Mouse (Mus musculus) telencephalon, adult 2 months (tissue): Measurements from ENCODE around the gene Hspbap1.

Source experiments
- DNase-seq: peaks from one replicate; pipeline ENCODE4 v3.0.0-alpha.2; 2011; ENCODE audit warnings: low read depth, low spot score

Hspbap1 gene

GRCm38 (mm10) chr16:35763590-35764296, 6.4 kb upstream of the Hspbap1 start:
- no peak for DNase-seq

- no peak for DNase-seq
Measured at GRCm38 (mm10) chr16:35764941-35765340, 5.2 kb upstream of the Hspbap1 start.

- DNase-seq = no peak
Measured at GRCm38 (mm10) chr16:35765449-35765848, 4.7 kb upstream of the Hspbap1 start.

- DNase-seq = no peak
Measured at GRCm38 (mm10) chr16:35766366-35766765, 3.8 kb upstream of the Hspbap1 start.

- DNase-seq = no peak
Measured at GRCm38 (mm10) chr16:35768469-35768784, 1.7 kb upstream of the Hspbap1 start.

GRCm38 (mm10) chr16:35768785-35769642, 1.2 kb upstream of the Hspbap1 start, which contains the start of gene Dirc2:
Gene Dirc2 (minus strand): TSS chr16:35769356.
- DNase-seq = no peak

GRCm38 (mm10) chr16:35771141-35771540, 966 bp downstream of the Hspbap1 start:
- no peak for DNase-seq

GRCm38 (mm10) chr16:35771606-35772005, 1.4 kb downstream of the Hspbap1 start:
- no peak for DNase-seq

- DNase-seq = no peak
Measured at GRCm38 (mm10) chr16:35772598-35772997, 2.4 kb downstream of the Hspbap1 start.

- DNase-seq = no peak
Measured at GRCm38 (mm10) chr16:35775835-35776234, 5.7 kb downstream of the Hspbap1 start.

- no peak for DNase-seq
Measured at GRCm38 (mm10) chr16:35776737-35777136, 6.6 kb downstream of the Hspbap1 start.

GRCm38 (mm10) chr16:35777768-35778167, 7.6 kb downstream of the Hspbap1 start:
- no peak for DNase-seq

- DNase-seq = no peak
Measured at GRCm38 (mm10) chr16:35779681-35780080, 9.5 kb downstream of the Hspbap1 start.

- DNase-seq = no peak
Measured at GRCm38 (mm10) chr16:35781096-35781495, 10.9 kb downstream of the Hspbap1 start.

GRCm38 (mm10) chr16:35781651-35782050, 11.5 kb downstream of the Hspbap1 start:
- DNase-seq = no peak

- no peak for DNase-seq
Measured at GRCm38 (mm10) chr16:35782451-35783206, 12.5 kb downstream of the Hspbap1 start.

GRCm38 (mm10) chr16:35783207-35783573, 13.0 kb downstream of the Hspbap1 start:
- no peak for DNase-seq

GRCm38 (mm10) chr16:35784134-35784725, 14.1 kb downstream of the Hspbap1 start:
- DNase-seq = no peak

- DNase-seq = no peak
Measured at GRCm38 (mm10) chr16:35787163-35787562, 17.0 kb downstream of the Hspbap1 start.

- no peak for DNase-seq
Measured at GRCm38 (mm10) chr16:35787568-35788189, 17.5 kb downstream of the Hspbap1 start.

- no peak for DNase-seq
Measured at GRCm38 (mm10) chr16:35788330-35788729, 18.2 kb downstream of the Hspbap1 start.
